Mouse (Mus musculus): ENCODE measurements around the gene Phf20. TPM values are rescaled to one million over a fixed set of nuclear protein-coding genes. Genes with fewer than 3 reads are reported as not detected.

Gene Phf20
- polyA plus RNA-seq, 1 experiment from 2014 or later, result 119 TPM

DNA sequence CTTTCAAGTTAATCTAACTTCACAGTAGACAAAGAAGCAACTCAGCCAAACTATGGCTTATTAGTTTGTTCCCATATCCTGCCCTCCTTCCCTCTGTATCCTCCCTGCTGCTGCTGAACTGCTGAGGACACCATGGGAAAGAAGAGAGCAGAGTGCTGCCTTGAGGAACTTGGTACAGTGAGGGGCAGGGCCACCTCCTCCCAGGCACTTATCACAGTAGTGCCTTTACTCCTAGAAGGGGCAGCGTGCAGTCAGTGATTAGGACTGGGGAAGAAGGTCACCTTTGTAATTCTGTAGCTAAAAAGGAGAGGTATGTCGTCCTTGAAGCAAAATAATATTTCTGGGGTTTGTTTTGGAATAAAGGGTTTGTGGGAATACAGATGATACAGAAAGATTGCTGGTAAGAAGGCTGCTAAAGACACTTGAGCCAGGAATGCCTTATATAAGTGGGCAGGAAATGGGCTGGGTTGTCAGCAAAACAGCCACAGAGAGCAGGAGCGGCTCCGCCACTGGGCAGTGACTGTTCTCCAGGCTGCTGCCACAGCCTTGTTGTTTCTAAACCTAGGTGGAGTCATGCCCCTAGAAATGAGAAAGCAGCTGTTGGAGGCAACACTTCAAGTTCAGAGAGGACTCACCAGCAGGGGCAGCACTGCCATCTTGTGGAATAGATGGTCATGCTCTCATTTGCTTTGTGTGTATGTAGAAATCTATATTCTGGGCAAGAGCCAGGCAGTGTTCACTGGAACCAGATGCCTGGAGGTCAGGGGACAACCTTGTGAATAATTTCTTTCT, 82.2 kb downstream of the Phf20 start:
- Histone ChIP-seq H3K36me3 (ENCODE audit: control insufficient read depth, insufficient read depth, low read length) (peaks cover 6% of the 10 kb centered on the region; the same call in 1 of the 2 replicates), H3K4me2 (ENCODE audit: low read depth, low read length) (no peak overlapping the region), H3K4me3 (ENCODE audit: low read depth, low read length) (no peak overlapping the region), H3K9me3 (ENCODE audit: control insufficient read depth, low read length) (no peaks in the 10 kb centered on the region), H3K4me1 (ENCODE audit: control insufficient read depth, insufficient read depth, low read length) (no peaks in the 10 kb centered on the region), H3K27me3 (ENCODE audit: control insufficient read depth, insufficient read depth, low read length) (no peaks in the 10 kb centered on the region), H3K27ac (ENCODE audit: low read depth, low read length) (no peak overlapping the region), H3K9ac (replicated peaks; ENCODE audit: low read depth, low read length) (no peak overlapping the region)
- 71% methylated on average over 4 of the region's 4 CpGs for WGBS
- ATAC-seq (ENCODE audit: low read depth), result peak; percentile 69; the same call in 1 of the 2 replicates

DNA sequence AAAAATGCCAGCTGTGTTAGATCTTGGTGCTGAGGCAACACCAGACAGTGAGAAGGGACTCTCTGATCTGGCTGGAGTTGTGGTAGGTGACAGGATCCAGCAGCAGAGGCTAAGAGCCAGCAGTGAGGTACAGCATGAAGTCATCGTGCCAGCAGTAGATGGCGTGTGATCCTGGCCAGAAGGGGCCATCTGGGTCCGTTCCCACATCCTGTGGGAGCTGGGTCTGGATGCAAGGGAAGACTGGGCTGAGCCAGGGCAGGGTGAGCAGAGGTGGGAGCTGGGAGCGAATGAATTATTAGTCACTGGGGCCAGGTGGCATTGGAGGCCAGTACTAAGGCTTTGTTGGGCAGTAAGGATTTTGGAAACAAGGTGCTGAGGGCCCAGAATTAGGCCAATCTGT, 85.0 kb downstream of the Phf20 start:
- H3K36me3 ChIP-seq (ENCODE audit: control insufficient read depth, insufficient read depth, low read length), result peaks cover 6% of the 10 kb centered on the region; the same call in 1 of the 2 replicates
- H3K27me3 ChIP-seq (ENCODE audit: control insufficient read depth, insufficient read depth, low read length), result no peaks in the 10 kb centered on the region
- H3K4me3 ChIP-seq (ENCODE audit: low read depth, low read length), result no peak overlapping the region
- no peaks in the 10 kb centered on the region for H3K9me3 ChIP-seq (ENCODE audit: control insufficient read depth, low read length)
- H3K27ac ChIP-seq (ENCODE audit: low read depth, low read length), result no peak overlapping the region
- no peaks in the 10 kb centered on the region for H3K4me1 ChIP-seq (ENCODE audit: control insufficient read depth, insufficient read depth, low read length)
- no peak overlapping the region for H3K9ac ChIP-seq (replicated peaks; ENCODE audit: low read depth, low read length)
- no peak overlapping the region for H3K4me2 ChIP-seq (ENCODE audit: low read depth, low read length)
- WGBS, result 87% methylated on average over 4 of the region's 4 CpGs
- no peak for ATAC-seq (ENCODE audit: low read depth)

DNA sequence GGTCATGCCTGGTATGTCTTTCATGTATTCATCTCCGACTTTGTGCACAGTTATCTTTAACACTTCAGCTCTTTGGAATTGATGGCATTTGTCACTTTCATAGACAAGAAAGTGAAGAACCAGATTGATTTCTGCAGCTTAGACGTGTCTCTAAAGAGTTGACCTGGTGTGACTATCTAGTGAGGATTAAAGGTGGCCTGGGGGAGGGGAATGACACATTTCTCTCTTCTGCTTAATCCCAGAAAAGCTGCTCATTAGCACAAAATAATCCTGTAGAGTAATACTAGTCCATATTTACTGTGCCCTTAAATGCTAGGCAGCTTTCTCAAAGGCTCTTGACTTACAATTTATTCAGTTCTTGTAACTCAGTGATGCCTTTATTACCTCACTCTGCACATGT, 88.9 kb downstream of the Phf20 start:
- no peak overlapping the region for H3K4me2 ChIP-seq (ENCODE audit: low read depth, low read length)
- no peaks in the 10 kb centered on the region for H3K27me3 ChIP-seq (ENCODE audit: control insufficient read depth, insufficient read depth, low read length)
- H3K9ac ChIP-seq (replicated peaks; ENCODE audit: low read depth, low read length), result no peak overlapping the region
- H3K36me3 ChIP-seq (ENCODE audit: control insufficient read depth, insufficient read depth, low read length), result peaks cover under 1% of the 10 kb centered on the region; the same call in 1 of the 2 replicates
- H3K27ac ChIP-seq (ENCODE audit: low read depth, low read length), result no peak overlapping the region
- no peak for ATAC-seq (ENCODE audit: low read depth)
- no peaks in the 10 kb centered on the region for H3K4me1 ChIP-seq (ENCODE audit: control insufficient read depth, insufficient read depth, low read length)
- H3K9me3 ChIP-seq (ENCODE audit: control insufficient read depth, low read length), result no peaks in the 10 kb centered on the region
- no peak overlapping the region for H3K4me3 ChIP-seq (ENCODE audit: low read depth, low read length)
- 91% methylated on average over 2 of the region's 2 CpGs for WGBS

- peaks cover 4% of the 10 kb centered on the region for H3K36me3 ChIP-seq (ENCODE audit: control insufficient read depth, insufficient read depth, low read length)
- H3K9me3 ChIP-seq (ENCODE audit: control insufficient read depth, low read length), result no peaks in the 10 kb centered on the region
- H3K27ac ChIP-seq (ENCODE audit: low read depth, low read length), result no peak overlapping the region
- H3K4me3 ChIP-seq (ENCODE audit: low read depth, low read length), result no peak overlapping the region
- no peak overlapping the region for H3K4me2 ChIP-seq (ENCODE audit: low read depth, low read length)
- H3K9ac ChIP-seq (replicated peaks; ENCODE audit: low read depth, low read length), result no peak overlapping the region
- H3K4me1 ChIP-seq (ENCODE audit: control insufficient read depth, insufficient read depth, low read length), result no peaks in the 10 kb centered on the region
- H3K27me3 ChIP-seq (ENCODE audit: control insufficient read depth, insufficient read depth, low read length), result no peaks in the 10 kb centered on the region
- 91% methylated on average over 4 of the region's 4 CpGs for WGBS
- ATAC-seq (ENCODE audit: low read depth), result no peak
These were observed 90.5 kb downstream of the Phf20 start for GRCm38 (mm10) chr2:156286733-156287132.

DNA sequence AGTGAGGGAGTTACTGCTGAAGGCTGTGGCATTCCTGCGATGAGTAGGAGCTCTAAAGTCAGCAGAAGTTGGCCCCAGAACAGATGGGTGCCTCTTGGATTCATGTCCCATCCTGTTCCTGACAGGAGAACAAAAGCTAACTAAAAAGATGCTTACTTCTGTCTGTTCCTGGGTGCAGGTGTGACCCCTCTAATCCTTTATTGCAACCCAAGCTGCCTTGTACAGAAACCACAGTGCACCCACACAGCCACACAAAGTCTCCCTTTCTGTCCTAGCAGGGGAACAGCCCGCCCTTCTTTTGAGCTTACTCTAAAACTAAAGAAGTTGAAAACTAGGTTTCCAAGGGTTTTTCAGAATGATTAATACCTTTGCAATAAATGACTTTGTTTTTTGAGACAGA, 92.0 kb downstream of the Phf20 start:
- Histone ChIP-seq H3K9ac (replicated peaks; ENCODE audit: low read depth, low read length) (no peak overlapping the region), H3K27me3 (ENCODE audit: control insufficient read depth, insufficient read depth, low read length) (no peaks in the 10 kb centered on the region), H3K4me1 (ENCODE audit: control insufficient read depth, insufficient read depth, low read length) (no peaks in the 10 kb centered on the region), H3K4me2 (ENCODE audit: low read depth, low read length) (no peak overlapping the region), H3K4me3 (ENCODE audit: low read depth, low read length) (no peak overlapping the region), H3K27ac (ENCODE audit: low read depth, low read length) (no peak overlapping the region), H3K36me3 (ENCODE audit: control insufficient read depth, insufficient read depth, low read length) (peaks cover 4% of the 10 kb centered on the region), H3K9me3 (ENCODE audit: control insufficient read depth, low read length) (no peaks in the 10 kb centered on the region)
- no peak for ATAC-seq (ENCODE audit: low read depth)
- 94% methylated on average over 2 of the region's 2 CpGs for WGBS

DNA sequence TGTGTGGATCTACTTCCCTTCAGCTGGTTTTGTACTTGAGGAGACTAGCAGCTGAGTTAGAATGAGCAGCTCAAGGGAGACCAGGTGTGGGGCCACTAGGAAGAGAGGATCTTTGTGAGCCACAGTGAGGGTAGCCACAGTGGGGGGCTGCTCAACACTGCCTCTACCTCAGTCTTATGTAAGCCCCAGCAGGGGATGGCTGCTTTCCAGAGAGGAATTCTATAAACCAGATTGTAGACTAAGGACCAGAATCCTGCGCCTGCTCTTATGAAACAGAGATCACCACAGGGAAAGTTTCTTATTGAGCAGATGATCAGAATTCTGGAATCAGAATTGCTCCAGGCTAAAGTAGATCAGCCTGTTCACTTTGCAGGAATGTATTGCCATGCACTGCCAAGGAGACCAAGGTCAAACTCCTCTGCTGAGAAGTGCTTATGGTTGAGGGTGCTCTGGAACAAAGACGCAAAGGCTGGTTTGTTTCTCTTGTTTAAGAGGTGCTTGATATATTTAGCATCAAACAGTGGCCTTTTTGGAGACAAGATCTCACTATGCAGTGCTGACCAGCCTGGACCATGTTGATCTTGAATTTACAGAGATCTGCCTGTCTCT, 93.4 kb downstream of the Phf20 start:
- WGBS, result 91% methylated on average over 2 of the region's 2 CpGs
- no peak overlapping the region for H3K4me3 ChIP-seq (ENCODE audit: low read depth, low read length)
- no peaks in the 10 kb centered on the region for H3K4me1 ChIP-seq (ENCODE audit: control insufficient read depth, insufficient read depth, low read length)
- peaks cover 4% of the 10 kb centered on the region for H3K36me3 ChIP-seq (ENCODE audit: control insufficient read depth, insufficient read depth, low read length)
- H3K4me2 ChIP-seq (ENCODE audit: low read depth, low read length), result no peak overlapping the region
- H3K9me3 ChIP-seq (ENCODE audit: control insufficient read depth, low read length), result no peaks in the 10 kb centered on the region
- no peak for ATAC-seq (ENCODE audit: low read depth)
- no peaks in the 10 kb centered on the region for H3K27me3 ChIP-seq (ENCODE audit: control insufficient read depth, insufficient read depth, low read length)
- H3K27ac ChIP-seq (ENCODE audit: low read depth, low read length), result no peak overlapping the region
- no peak overlapping the region for H3K9ac ChIP-seq (replicated peaks; ENCODE audit: low read depth, low read length)

DNA sequence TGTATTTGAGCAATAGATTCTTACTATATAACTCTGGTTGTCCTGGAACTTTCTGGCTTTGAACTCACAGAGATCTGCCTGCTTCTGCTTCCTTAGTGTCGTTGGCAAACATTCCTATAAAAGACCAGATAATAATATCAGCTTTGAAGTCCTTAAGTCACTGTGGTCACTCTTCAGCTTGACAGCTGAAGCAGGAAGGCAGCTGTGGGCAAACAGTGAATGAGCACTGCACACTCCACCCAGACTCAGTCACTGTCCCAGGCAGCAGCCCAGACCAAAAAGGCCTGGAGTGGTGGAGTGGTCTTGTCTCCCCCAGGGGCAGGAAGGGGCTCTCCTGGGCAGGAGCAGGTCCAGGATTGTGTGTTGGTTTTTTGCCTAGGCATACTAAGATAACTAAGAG, 95.7 kb downstream of the Phf20 start:
- Histone ChIP-seq H3K4me2 (ENCODE audit: low read depth, low read length) (no peak overlapping the region), H3K36me3 (ENCODE audit: control insufficient read depth, insufficient read depth, low read length) (peaks cover 13% of the 10 kb centered on the region), H3K4me3 (ENCODE audit: low read depth, low read length) (no peak overlapping the region), H3K9ac (replicated peaks; ENCODE audit: low read depth, low read length) (no peak overlapping the region), H3K27me3 (ENCODE audit: control insufficient read depth, insufficient read depth, low read length) (no peaks in the 10 kb centered on the region), H3K4me1 (ENCODE audit: control insufficient read depth, insufficient read depth, low read length) (no peaks in the 10 kb centered on the region), H3K27ac (ENCODE audit: low read depth, low read length) (no peak overlapping the region), H3K9me3 (ENCODE audit: control insufficient read depth, low read length) (no peaks in the 10 kb centered on the region)
- no peak for ATAC-seq (ENCODE audit: low read depth)
- 91% methylated on average over 1 of the region's 1 CpGs for WGBS

- H3K9ac ChIP-seq (replicated peaks; ENCODE audit: low read depth, low read length), result no peak overlapping the region
- WGBS, result 95% methylated on average over 2 of the region's 2 CpGs
- no peak overlapping the region for H3K27ac ChIP-seq (ENCODE audit: low read depth, low read length)
- H3K27me3 ChIP-seq (ENCODE audit: control insufficient read depth, insufficient read depth, low read length), result no peaks in the 10 kb centered on the region
- H3K4me1 ChIP-seq (ENCODE audit: control insufficient read depth, insufficient read depth, low read length), result no peaks in the 10 kb centered on the region
- H3K9me3 ChIP-seq (ENCODE audit: control insufficient read depth, low read length), result no peaks in the 10 kb centered on the region
- H3K4me2 ChIP-seq (ENCODE audit: low read depth, low read length), result no peak overlapping the region
- H3K36me3 ChIP-seq (ENCODE audit: control insufficient read depth, insufficient read depth, low read length), result peaks cover 12% of the 10 kb centered on the region
- no peak for ATAC-seq (ENCODE audit: low read depth)
- no peak overlapping the region for H3K4me3 ChIP-seq (ENCODE audit: low read depth, low read length)
These were observed 99.4 kb downstream of the Phf20 start for GRCm38 (mm10) chr2:156295601-156296063.

DNA sequence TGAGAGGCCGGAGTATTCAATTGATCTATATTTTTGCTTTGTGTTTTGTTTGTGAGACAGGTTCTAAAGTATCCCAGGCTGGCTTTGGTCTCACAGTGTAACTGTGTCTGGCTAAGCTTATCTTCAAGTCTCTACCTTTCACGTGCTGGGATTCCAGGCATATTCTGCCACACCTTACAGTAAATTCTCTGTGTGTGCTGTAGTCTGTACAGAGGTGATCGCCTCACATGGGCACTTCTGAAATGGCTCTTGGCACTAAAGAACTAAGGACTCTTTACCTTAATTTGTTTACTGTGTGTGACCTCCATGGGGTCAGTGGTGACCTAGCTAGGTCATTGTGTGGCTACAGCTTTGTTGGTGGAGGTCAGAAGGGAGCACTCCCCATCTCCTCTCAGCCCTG, 99.9 kb downstream of the Phf20 start:
- Histone ChIP-seq H3K9ac (replicated peaks; ENCODE audit: low read depth, low read length) (no peak overlapping the region), H3K9me3 (ENCODE audit: control insufficient read depth, low read length) (no peaks in the 10 kb centered on the region), H3K27me3 (ENCODE audit: control insufficient read depth, insufficient read depth, low read length) (no peaks in the 10 kb centered on the region), H3K36me3 (ENCODE audit: control insufficient read depth, insufficient read depth, low read length) (peaks cover 16% of the 10 kb centered on the region), H3K4me2 (ENCODE audit: low read depth, low read length) (no peak overlapping the region), H3K4me1 (ENCODE audit: control insufficient read depth, insufficient read depth, low read length) (no peaks in the 10 kb centered on the region), H3K27ac (ENCODE audit: low read depth, low read length) (no peak overlapping the region), H3K4me3 (ENCODE audit: low read depth, low read length) (no peak overlapping the region)
- ATAC-seq (ENCODE audit: low read depth), result no peak
- WGBS, result 96% methylated on average over 3 of the region's 3 CpGs

Measured in neural tube, embryonic 14.5 days (tissue).